Mouse (Mus musculus): ENCODE results near the gene Gm12248.
A peak's percentile ranks its signal among the peaks of the same experiment; 100 is the strongest.

The Gm12248 gene

GRCm38 (mm10) chr11:58093021-58093528 is at the start of gene Gm12248:
Gene Gm12248 (minus strand): TSS chr11:58093134.
- peak; percentile 55 for DNase-seq (ENCODE audit: low read depth)

GRCm38 (mm10) chr11:58139466-58139865 is 46.5 kb upstream of the Gm12248 start:
- no peak for DNase-seq (ENCODE audit: low read depth)

- no peak for DNase-seq (ENCODE audit: low read depth)
These were observed 45.9 kb upstream of the Gm12248 start for GRCm38 (mm10) chr11:58138821-58139220.

- DNase-seq (ENCODE audit: low read depth): no peak
These were observed 43.7 kb upstream of the Gm12248 start for GRCm38 (mm10) chr11:58136677-58137076.

GRCm38 (mm10) chr11:58135296-58135695 is 42.4 kb upstream of the Gm12248 start:
- no peak for DNase-seq (ENCODE audit: low read depth)

- DNase-seq (ENCODE audit: low read depth): no peak
These were observed 41.9 kb upstream of the Gm12248 start for GRCm38 (mm10) chr11:58134869-58135268.

GRCm38 (mm10) chr11:58132026-58132425 is 39.1 kb upstream of the Gm12248 start:
- DNase-seq (ENCODE audit: low read depth): no peak

GRCm38 (mm10) chr11:58129302-58129843 is 36.4 kb upstream of the Gm12248 start:
- no peak for DNase-seq (ENCODE audit: low read depth)

- no peak for DNase-seq (ENCODE audit: low read depth)
These were observed 34.6 kb upstream of the Gm12248 start for GRCm38 (mm10) chr11:58127544-58127943.

- peak; percentile 66 for DNase-seq (ENCODE audit: low read depth)
These were observed 33.6 kb upstream of the Gm12248 start for GRCm38 (mm10) chr11:58126397-58127160.

- DNase-seq (ENCODE audit: low read depth): no peak
These were observed 32.1 kb upstream of the Gm12248 start for GRCm38 (mm10) chr11:58125021-58125420.

GRCm38 (mm10) chr11:58123711-58124110 is 30.8 kb upstream of the Gm12248 start:
- DNase-seq (ENCODE audit: low read depth): no peak

GRCm38 (mm10) chr11:58121351-58121750 is 28.4 kb upstream of the Gm12248 start:
- DNase-seq (ENCODE audit: low read depth): no peak

- DNase-seq (ENCODE audit: low read depth): no peak
These were observed 27.7 kb upstream of the Gm12248 start for GRCm38 (mm10) chr11:58120655-58121054.

GRCm38 (mm10) chr11:58117044-58117652 is 24.2 kb upstream of the Gm12248 start:
- no peak for DNase-seq (ENCODE audit: low read depth)

- DNase-seq (ENCODE audit: low read depth): peak; percentile 84
These were observed 23.6 kb upstream of the Gm12248 start for GRCm38 (mm10) chr11:58116560-58116959.

GRCm38 (mm10) chr11:58107664-58108337 is 14.9 kb upstream of the Gm12248 start:
- DNase-seq (ENCODE audit: low read depth): peak; percentile 60

- DNase-seq (ENCODE audit: low read depth): peak; percentile 56
These were observed 14.1 kb upstream of the Gm12248 start for GRCm38 (mm10) chr11:58107009-58107408.

- DNase-seq (ENCODE audit: low read depth): peak; percentile 77
These were observed 11.4 kb upstream of the Gm12248 start for GRCm38 (mm10) chr11:58104351-58104791.

GRCm38 (mm10) chr11:58103697-58104306 is 10.9 kb upstream of the Gm12248 start, which contains the start of gene Cnot8:
Gene Cnot8 (plus strand): TSS chr11:58104153.
- peak; percentile 99 for DNase-seq (ENCODE audit: low read depth)

- no peak for DNase-seq (ENCODE audit: low read depth)
These were observed 10.4 kb upstream of the Gm12248 start for GRCm38 (mm10) chr11:58103344-58103653.

Measured in 416B (cell line).